Mouse (Mus musculus): ENCODE measurements around the gene Rinl. TPM values are rescaled to one million over a fixed set of nuclear protein-coding genes. Genes with fewer than 3 reads are reported as not detected.

Gene Rinl
- polyA plus RNA-seq, 1 experiment: 1.7 TPM

- DNase-seq (ENCODE audit: extremely low spot score in 1 of 2, low spot score in 1 of 2): peak; percentile 78 to 97
These were observed 8.6 kb upstream of the Rinl start for GRCm38 (mm10) chr7:28780067-28780658.

- peak in 1 of 2 experiments; percentile 65 for DNase-seq (ENCODE audit: extremely low spot score in 1 of 2, low spot score in 1 of 2)
These were observed 7.9 kb upstream of the Rinl start for GRCm38 (mm10) chr7:28780857-28781256.

- DNase-seq (ENCODE audit: extremely low spot score in 1 of 2, low spot score in 1 of 2): no peak
These were observed 7.5 kb upstream of the Rinl start for GRCm38 (mm10) chr7:28781261-28781663.

GRCm38 (mm10) chr7:28785161-28785560, 3.6 kb upstream of the Rinl start:
- DNase-seq (ENCODE audit: extremely low spot score in 1 of 2, low spot score in 1 of 2): no peak

- DNase-seq (ENCODE audit: extremely low spot score in 1 of 2, low spot score in 1 of 2): no peak
These were observed 885 bp upstream of the Rinl start for GRCm38 (mm10) chr7:28787884-28788283.

GRCm38 (mm10) chr7:28789235-28789634, 466 bp downstream of the Rinl start:
- no peak for DNase-seq (ENCODE audit: extremely low spot score in 1 of 2, low spot score in 1 of 2)

- DNase-seq (ENCODE audit: extremely low spot score in 1 of 2, low spot score in 1 of 2): no peak
These were observed 1.5 kb downstream of the Rinl start for GRCm38 (mm10) chr7:28790066-28790806.

- DNase-seq (ENCODE audit: extremely low spot score in 1 of 2, low spot score in 1 of 2): no peak
These were observed 2.9 kb downstream of the Rinl start for GRCm38 (mm10) chr7:28791706-28792105.

- DNase-seq (ENCODE audit: extremely low spot score in 1 of 2, low spot score in 1 of 2): no peak
These were observed 3.8 kb downstream of the Rinl start for GRCm38 (mm10) chr7:28792391-28793185.

- peak in 1 of 2 experiments; percentile 50 for DNase-seq (ENCODE audit: extremely low spot score in 1 of 2, low spot score in 1 of 2)
These were observed 5.1 kb downstream of the Rinl start for GRCm38 (mm10) chr7:28793834-28794233.

GRCm38 (mm10) chr7:28794496-28794895, 5.7 kb downstream of the Rinl start:
- no peak for DNase-seq (ENCODE audit: extremely low spot score in 1 of 2, low spot score in 1 of 2)

- DNase-seq (ENCODE audit: extremely low spot score in 1 of 2, low spot score in 1 of 2): no peak
These were observed 7.1 kb downstream of the Rinl start for GRCm38 (mm10) chr7:28795832-28796231.

GRCm38 (mm10) chr7:28796562-28796975, 7.8 kb downstream of the Rinl start:
- peak in 1 of 2 experiments; percentile 82 for DNase-seq (ENCODE audit: extremely low spot score in 1 of 2, low spot score in 1 of 2)

GRCm38 (mm10) chr7:28799994-28800393, 11.2 kb downstream of the Rinl start:
- DNase-seq (ENCODE audit: extremely low spot score in 1 of 2, low spot score in 1 of 2): no peak

GRCm38 (mm10) chr7:28801451-28801850, 12.7 kb downstream of the Rinl start:
- DNase-seq (ENCODE audit: extremely low spot score in 1 of 2, low spot score in 1 of 2): no peak

- no peak for DNase-seq (ENCODE audit: extremely low spot score in 1 of 2, low spot score in 1 of 2)
These were observed 13.3 kb downstream of the Rinl start for GRCm38 (mm10) chr7:28801901-28802670.

GRCm38 (mm10) chr7:28802846-28803588, 14.2 kb downstream of the Rinl start:
- DNase-seq (ENCODE audit: extremely low spot score in 1 of 2, low spot score in 1 of 2): no peak

GRCm38 (mm10) chr7:28803756-28804155, 15.0 kb downstream of the Rinl start:
- DNase-seq (ENCODE audit: extremely low spot score in 1 of 2, low spot score in 1 of 2): no peak

GRCm38 (mm10) chr7:28806869-28807268, 18.1 kb downstream of the Rinl start:
- no peak for DNase-seq (ENCODE audit: extremely low spot score in 1 of 2, low spot score in 1 of 2)

GRCm38 (mm10) chr7:28807641-28808220, 19.0 kb downstream of the Rinl start:
- no peak for DNase-seq (ENCODE audit: extremely low spot score in 1 of 2, low spot score in 1 of 2)

Measured in frontal cortex, adult 2 months (tissue).